Mouse (Mus musculus): ENCODE results near the gene Zfc3h1.

- TF ChIP-seq POLR2A (IDR thresholded peaks at IDR 0.05; ENCODE audit: low read depth, low read length): no peak
- TF ChIP-seq CTCF (IDR thresholded peaks at IDR 0.05; ENCODE audit: extremely low read depth, insufficient read depth, insufficient read length, insufficient replicate concordance): no peak
Observed at GRCm38 (mm10) chr10:115383644-115384220, 1.0 kb upstream of the Zfc3h1 start.

Data from spleen, adult 2 months (tissue).